Mouse (Mus musculus): ENCODE data around the gene Mvb12a.

DNA sequence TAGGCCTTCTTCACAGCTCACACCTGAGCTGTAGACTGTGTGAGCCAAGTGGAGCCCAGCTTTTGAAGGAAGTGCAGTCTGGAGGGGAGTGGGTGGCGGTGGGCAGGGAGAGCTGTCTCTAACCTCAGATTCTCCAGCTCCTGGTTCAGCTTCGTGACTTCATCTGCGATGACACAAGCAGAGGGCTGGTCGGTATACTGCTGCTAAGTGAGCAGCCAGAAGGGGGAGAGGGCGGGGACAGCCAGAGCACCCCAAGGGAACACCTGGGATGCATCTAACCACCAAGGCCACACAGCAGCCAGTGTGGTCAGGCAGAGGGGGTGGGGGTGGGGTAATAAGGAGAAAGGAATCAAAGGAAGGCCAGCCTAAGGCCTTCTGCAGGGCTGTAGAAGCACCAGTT, 7.1 kb upstream of the Mvb12a start:
- TF ChIP-seq POLR2A (IDR thresholded peaks at IDR 0.05; ENCODE audit: insufficient read length, low read depth) (no peak), MAX (IDR thresholded peaks at IDR 0.05; ENCODE audit: low read depth) (no peak), MYOD1 (IDR thresholded peaks at IDR 0.05; ENCODE audit: control insufficient read depth in 1 of 3, insufficient read length in 2 of 3, low read depth in 2 of 3) (peak in 1 of 3 experiments; percentile 30), POLR2AphosphoS2 (IDR thresholded peaks at IDR 0.05; ENCODE audit: insufficient read length, low read depth) (no peak), USF1 (IDR thresholded peaks at IDR 0.05; ENCODE audit: low read depth) (no peak), MYOG (IDR thresholded peaks at IDR 0.05; ENCODE audit: control insufficient read depth in 1 of 3, insufficient read depth in 1 of 3, insufficient read length in 2 of 3, low read depth in 2 of 3) (peak in 1 of 3 experiments; percentile 51), SRF (IDR thresholded peaks at IDR 0.05; ENCODE audit: control insufficient read depth, insufficient read length, low read depth) (no peak), TCF12 (IDR thresholded peaks at IDR 0.05; ENCODE audit: insufficient read depth, poor library complexity, severe bottlenecking) (no peak), E2F4 (IDR thresholded peaks at IDR 0.05; ENCODE audit: insufficient read depth) (no peak), REST (IDR thresholded peaks at IDR 0.05; ENCODE audit: insufficient read depth, insufficient read length) (no peak)
